Mouse (Mus musculus) small intestine, adult 2 months (tissue): ENCODE data around the gene E2f2. TPM values are rescaled to one million over a fixed set of nuclear protein-coding genes. Genes with fewer than 3 reads are reported as not detected.
A peak's percentile ranks its signal among the peaks of the same experiment; 100 is the strongest.

Experiments used
- H3K27ac ChIP-seq: fragments of 200-500 bp; 2 replicates; pipeline ENCODE4 v1.5.1; 2012; ENCODE audit warnings: low read depth, low read length, control low read depth, inconsistent platforms; ENCODE audit not compliant: insufficient read depth
- H3K27me3 ChIP-seq: fragments of 200-500 bp; 2 replicates; pipeline ENCODE4 v1.6.1; 2012; ENCODE audit warnings: mild to moderate bottlenecking, moderate library complexity, low read length, inconsistent platforms; ENCODE audit not compliant: control insufficient read depth, insufficient read depth
- H3K36me3 ChIP-seq: fragments of 200-500 bp; 2 replicates; pipeline ENCODE4 v1.6.1; 2012; ENCODE audit warnings: mild to moderate bottlenecking, low read length, control low read depth, inconsistent platforms; ENCODE audit not compliant: control insufficient read depth, insufficient read depth
- H3K4me1 ChIP-seq: fragments of 200-500 bp; 2 replicates; pipeline ENCODE4 v1.6.1; 2012; ENCODE audit warnings: low read length, inconsistent platforms, mixed read lengths; ENCODE audit not compliant: control insufficient read depth, insufficient read depth, insufficient read length
- H3K4me3 ChIP-seq: fragments of 200-500 bp; 2 replicates; pipeline ENCODE4 v1.5.1; 2012; ENCODE audit warnings: low read depth, mild to moderate bottlenecking, control low read depth, inconsistent platforms, low read length, moderate library complexity
- CTCF ChIP-seq: fragments of 200-500 bp; IDR thresholded peaks from 2 replicates; pipeline ENCODE4 v1.5.1; 2012; ENCODE audit warnings: low read depth, mild to moderate bottlenecking, control low read depth, inconsistent platforms, low read length, moderate library complexity, mixed read lengths; ENCODE audit not compliant: insufficient replicate concordance, insufficient read length; ENCODE audit errors: extremely low read depth
- POLR2A ChIP-seq: fragments of 200-500 bp; IDR thresholded peaks from 2 replicates; pipeline ENCODE4 v1.6.1; 2012; ENCODE audit warnings: low read depth, mild to moderate bottlenecking, control low read depth, inconsistent platforms, low read length, moderate library complexity
- WGBS: fragments of 180-500 bp; shearing (Covaris S2); methylation state at CpG from one replicate; pipeline ENCODE4 v1.1.7; 2018; 5-methylcytosine and 5-hydroxymethylcytosine counted together
- polyA plus RNA-seq: library from polyadenylated mRNA; depleted of rRNA; stranded (reverse); fragments of >200 nt; gene quantifications from 2 replicates; pipeline ENCODE4 v1.2.3, GENCODE M21; 2012; rRNA removed

The E2f2 gene
- polyA plus RNA-seq = 7.5 and 11.5 TPM in 2 replicates

DNA sequence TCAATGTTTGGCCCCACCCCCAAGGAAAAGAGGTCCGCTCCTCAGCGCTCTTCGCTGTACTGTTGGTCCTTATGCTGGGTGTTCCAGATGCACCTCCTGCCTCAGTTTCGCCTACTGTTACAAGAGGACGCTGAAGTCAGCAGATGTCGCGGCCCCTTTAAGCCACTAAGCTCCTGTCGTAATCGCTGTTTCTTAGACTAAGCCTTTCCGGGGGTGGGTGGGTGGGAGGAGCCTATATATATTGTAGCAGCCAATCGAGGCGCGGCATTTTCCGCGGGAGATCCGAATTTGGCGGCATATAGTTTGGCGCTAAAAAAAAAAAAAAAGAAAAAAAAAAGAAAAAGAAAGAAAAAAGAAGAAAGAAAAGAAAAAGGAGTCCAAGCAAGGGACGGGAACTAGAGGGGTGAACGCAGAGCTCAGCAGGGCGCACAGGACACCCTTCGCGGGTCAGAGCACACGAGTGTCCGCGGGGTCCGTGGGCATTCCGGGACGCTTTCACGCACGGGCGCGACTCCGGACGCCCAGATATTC is at the start of gene E2f2:
TSS of gene E2f2 (plus strand) at position 384 of the 531 bp plus-strand sequence.
- TF ChIP-seq POLR2A (no peak), CTCF (no peak)
- under 1% methylated on average over 35 of the region's 35 CpGs for WGBS
- no peaks in the 10 kb centered on the region for H3K27me3 ChIP-seq
- H3K4me1 ChIP-seq = peaks cover 35% of the 10 kb centered on the region
- peak within 1 kb of the TSS; percentile 90 for H3K27ac ChIP-seq
- peak within 1 kb of the TSS; percentile 95 for H3K4me3 ChIP-seq
- no peaks in the 10 kb centered on the region for H3K36me3 ChIP-seq

GRCm38 (mm10) chr4:136123111-136123791 is 48.9 kb upstream of the E2f2 start:
- Histone ChIP-seq H3K4me1 (peaks cover 11% of the 10 kb centered on the region), H3K36me3 (no peaks in the 10 kb centered on the region), H3K27me3 (no peaks in the 10 kb centered on the region), H3K27ac (peak overlapping the region; percentile 98), H3K4me3 (peak overlapping the region; percentile 37)
- TF ChIP-seq POLR2A (no peak), CTCF (no peak)
- 15% methylated on average over 8 of the region's 8 CpGs for WGBS

- Histone ChIP-seq H3K4me1 (peaks cover 11% of the 10 kb centered on the region), H3K4me3 (peak overlapping the region; percentile 37), H3K27ac (peak overlapping the region; percentile 90), H3K36me3 (no peaks in the 10 kb centered on the region), H3K27me3 (no peaks in the 10 kb centered on the region)
- 74% methylated on average over 3 of the region's 3 CpGs for WGBS
- TF ChIP-seq CTCF = no peak
- TF ChIP-seq POLR2A = no peak
Observed at GRCm38 (mm10) chr4:136123792-136124161, 48.4 kb upstream of the E2f2 start.

GRCm38 (mm10) chr4:136124581-136124980 is 47.6 kb upstream of the E2f2 start:
- H3K27me3 ChIP-seq = no peaks in the 10 kb centered on the region
- no peak overlapping the region for H3K27ac ChIP-seq
- TF ChIP-seq POLR2A = no peak
- no peak for TF ChIP-seq CTCF
- peaks cover 11% of the 10 kb centered on the region for H3K4me1 ChIP-seq
- WGBS = 98% methylated on average over 4 of the region's 4 CpGs
- no peaks in the 10 kb centered on the region for H3K36me3 ChIP-seq
- no peak overlapping the region for H3K4me3 ChIP-seq

DNA sequence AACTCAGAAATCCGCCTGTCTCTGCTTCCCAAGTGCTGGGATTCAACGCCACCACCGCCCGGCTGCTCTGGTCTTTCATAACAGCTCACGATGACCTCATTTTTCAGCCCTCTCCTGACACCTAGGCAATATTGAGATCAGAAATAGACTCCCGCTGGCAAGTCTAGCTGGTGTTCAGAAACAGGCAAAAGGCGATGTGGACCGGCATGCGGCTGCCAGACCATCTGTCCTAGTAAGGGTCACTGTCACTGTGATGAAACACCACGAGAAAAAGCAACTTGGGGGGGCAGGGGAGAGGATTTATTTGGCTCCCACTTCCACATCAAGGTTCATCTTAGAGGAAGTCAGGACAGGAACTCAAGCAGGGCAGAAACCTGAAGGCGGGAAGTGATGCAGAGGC is 46.7 kb upstream of the E2f2 start:
- no peaks in the 10 kb centered on the region for H3K36me3 ChIP-seq
- TF ChIP-seq CTCF = no peak
- TF ChIP-seq POLR2A = no peak
- no peak overlapping the region for H3K27ac ChIP-seq
- peaks cover 11% of the 10 kb centered on the region for H3K4me1 ChIP-seq
- WGBS = 89% methylated on average over 11 of the region's 11 CpGs
- no peaks in the 10 kb centered on the region for H3K27me3 ChIP-seq
- no peak overlapping the region for H3K4me3 ChIP-seq

DNA sequence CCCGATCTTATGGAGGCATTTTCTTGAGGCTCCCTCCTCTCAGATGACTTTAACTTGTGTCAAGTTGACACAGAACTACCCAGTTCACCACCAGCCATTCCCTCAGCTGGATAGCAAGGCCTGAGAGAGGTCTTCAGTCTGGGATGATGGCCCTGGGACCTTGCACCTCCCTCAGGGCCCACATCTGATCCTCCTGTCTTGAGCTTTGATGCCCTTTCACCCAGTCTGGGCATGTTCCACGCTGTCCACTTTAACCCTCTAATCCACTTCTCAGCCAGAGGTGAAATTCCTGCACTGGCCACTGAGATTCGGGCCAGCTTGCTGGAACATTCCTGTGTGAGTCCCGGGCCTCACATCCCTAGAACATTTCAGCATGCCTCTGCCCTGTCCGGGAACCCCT is 46.2 kb upstream of the E2f2 start:
- no peak overlapping the region for H3K27ac ChIP-seq
- H3K4me3 ChIP-seq = no peak overlapping the region
- 92% methylated on average over 5 of the region's 5 CpGs for WGBS
- H3K27me3 ChIP-seq = no peaks in the 10 kb centered on the region
- TF ChIP-seq POLR2A = no peak
- no peak for TF ChIP-seq CTCF
- peaks cover 11% of the 10 kb centered on the region for H3K4me1 ChIP-seq
- no peaks in the 10 kb centered on the region for H3K36me3 ChIP-seq

DNA sequence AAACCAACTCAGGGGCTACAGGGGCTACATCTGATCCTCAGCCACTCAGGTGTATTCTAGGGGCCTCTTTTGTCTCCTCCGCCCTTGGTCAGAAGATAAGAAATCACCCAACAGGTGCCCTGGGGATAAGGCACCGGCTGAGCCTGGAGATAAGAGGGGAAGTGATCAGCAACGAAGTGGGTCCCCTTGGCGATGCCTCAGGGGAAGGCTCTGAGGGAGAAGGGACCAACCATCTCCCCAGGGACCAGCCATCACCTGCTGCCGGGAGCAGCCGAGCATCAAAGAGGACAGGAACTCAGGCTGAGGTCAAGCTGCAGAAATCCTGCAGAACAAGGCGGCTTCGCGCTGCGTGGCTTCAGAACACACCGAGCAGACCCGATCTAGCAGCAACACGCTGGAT is 44.5 kb upstream of the E2f2 start:
- H3K27ac ChIP-seq = no peak overlapping the region
- H3K4me3 ChIP-seq = no peak overlapping the region
- no peaks in the 10 kb centered on the region for H3K27me3 ChIP-seq
- no peaks in the 10 kb centered on the region for H3K36me3 ChIP-seq
- 40% methylated on average over 13 of the region's 13 CpGs for WGBS
- TF ChIP-seq POLR2A = no peak
- no peak for TF ChIP-seq CTCF
- H3K4me1 ChIP-seq = peaks cover 10% of the 10 kb centered on the region
